Mouse (Mus musculus): ENCODE measurements around the gene Nhlrc2. TPM values are rescaled to one million over a fixed set of nuclear protein-coding genes. Genes with fewer than 3 reads are reported as not detected.

Nhlrc2 gene
- total and polyA plus RNA-seq, 3 experiments, result 9.9 to 18.3 (median 12.6) TPM

DNA sequence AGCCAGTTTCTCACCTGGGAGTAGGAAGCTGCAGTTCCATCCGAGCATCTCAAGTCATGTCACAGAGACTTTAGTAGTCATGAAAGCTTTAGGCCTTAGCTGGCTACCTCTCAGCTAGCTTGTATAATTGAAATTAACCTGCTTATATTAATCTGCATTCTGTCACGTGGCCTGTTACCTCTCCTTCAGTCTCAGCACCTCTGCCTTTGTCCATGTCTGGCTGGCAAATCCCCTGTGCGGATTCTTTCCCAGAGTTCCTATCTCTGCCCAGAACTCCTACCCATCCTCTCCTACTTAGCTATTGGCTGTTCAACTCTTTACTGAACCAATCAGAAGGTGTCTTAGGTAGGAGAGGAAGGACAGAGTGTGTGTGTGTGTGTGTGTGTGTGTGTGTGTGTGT, 36.2 kb downstream of the Nhlrc2 start:
- dilution Hi-C loops (cut with MboI; ENCODE audit: extremely low pct_ligation_motif_present, extremely low pct_unique_long_range_greater_than_20kb, low sequenced_read_pairs) (no loop called here), in situ Hi-C loops (cut with MboI; ENCODE audit: low pct_ligation_motif_present, low pct_unique_long_range_greater_than_20kb, low sequenced_read_pairs) (no loop called here)
- no peaks in the 10 kb centered on the region for H3K79me2 ChIP-seq (replicated peaks; ENCODE audit: control insufficient read depth, extremely low read depth, insufficient read depth, poor library complexity, severe bottlenecking)
- H3K36me3 ChIP-seq (replicated peaks in 1 of 2; ENCODE audit: control insufficient read depth in 1 of 2, insufficient read depth in 1 of 2, low read length in 1 of 2), result peaks cover 29 to 76% of the 10 kb centered on the region in 2 experiments
- no peak for DNase-seq (ENCODE audit: extremely low read depth)
- TF ChIP-seq ZC3H11A (IDR thresholded peaks at IDR 0.05; ENCODE audit: low read depth, low read length) (no peak), JUND (conservative IDR thresholded peaks at IDR 0.05; ENCODE audit: low read depth, low read length) (no peak), RCOR1 (conservative IDR thresholded peaks at IDR 0.05; ENCODE audit: low read depth, low read length) (no peak), MAZ (IDR thresholded peaks at IDR 0.05; ENCODE audit: low read depth, low read length) (no peak), USF1 (IDR thresholded peaks at IDR 0.05; ENCODE audit: low read depth, low read length) (no peak), EP300 (IDR thresholded peaks at IDR 0.05; ENCODE audit: low read length) (no peak), MAFK (IDR thresholded peaks at IDR 0.05; ENCODE audit: insufficient replicate concordance, low read length) (no peak), ZKSCAN1 (IDR thresholded peaks at IDR 0.05; ENCODE audit: borderline replicate concordance, low read depth, low read length) (no peak), UBTF (IDR thresholded peaks at IDR 0.05; ENCODE audit: low read depth, low read length) (no peak)
- H3K4me3 ChIP-seq (replicated peaks in 1 of 3; ENCODE audit: low read depth in 2 of 3, low read length in 2 of 3, poor library complexity in 1 of 3), result no peak overlapping the region
- no peaks in the 10 kb centered on the region for H3K9me3 ChIP-seq (replicated peaks; ENCODE audit: low read length)
- H3K27ac ChIP-seq (ENCODE audit: insufficient read depth, low read depth), result no peak overlapping the region
- H3K4me1 ChIP-seq (ENCODE audit: control insufficient read depth in 1 of 2, insufficient read depth in 2 of 2), result peaks cover 6 to 24% of the 10 kb centered on the region in 2 experiments
- no peak overlapping the region for H3K9ac ChIP-seq (ENCODE audit: insufficient read depth, low read depth)
- no peaks in the 10 kb centered on the region for H3K27me3 ChIP-seq (replicated peaks)
- H3K4me2 ChIP-seq (ENCODE audit: insufficient read depth, low read depth, poor library complexity, severe bottlenecking), result no peak overlapping the region

DNA sequence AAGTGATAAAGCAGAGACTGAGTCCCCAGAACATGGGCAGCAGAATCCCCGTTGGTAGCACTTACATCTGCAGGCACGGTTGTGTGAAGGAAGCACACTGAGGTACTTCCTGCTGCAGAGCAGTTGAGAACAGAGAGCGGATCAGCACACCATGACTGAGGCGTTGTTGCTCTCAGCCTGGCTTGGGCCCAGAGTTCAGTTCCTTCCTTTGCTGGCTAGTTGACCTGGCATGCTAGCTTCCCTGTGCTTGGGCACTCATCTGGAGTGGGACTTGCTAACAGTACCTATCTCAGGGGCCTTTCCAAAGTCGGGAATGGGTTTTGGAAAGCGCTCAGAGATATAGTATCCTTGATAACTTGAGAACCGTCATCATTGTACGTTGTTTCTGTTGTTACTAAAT, 38.3 kb downstream of the Nhlrc2 start:
- Histone ChIP-seq H3K79me2 (replicated peaks; ENCODE audit: control insufficient read depth, extremely low read depth, insufficient read depth, poor library complexity, severe bottlenecking) (no peaks in the 10 kb centered on the region), H3K27ac (ENCODE audit: insufficient read depth, low read depth) (no peak overlapping the region), H3K4me2 (ENCODE audit: insufficient read depth, low read depth, poor library complexity, severe bottlenecking) (no peak overlapping the region), H3K9ac (ENCODE audit: insufficient read depth, low read depth) (no peak overlapping the region), H3K27me3 (replicated peaks) (no peaks in the 10 kb centered on the region), H3K4me3 (replicated peaks in 1 of 3; ENCODE audit: low read depth in 2 of 3, low read length in 2 of 3, poor library complexity in 1 of 3) (no peak overlapping the region), H3K4me1 (ENCODE audit: control insufficient read depth in 1 of 2, insufficient read depth in 2 of 2) (peaks cover 6 to 38% of the 10 kb centered on the region in 2 experiments), H3K9me3 (replicated peaks; ENCODE audit: low read length) (no peaks in the 10 kb centered on the region), H3K36me3 (replicated peaks in 1 of 2; ENCODE audit: control insufficient read depth in 1 of 2, insufficient read depth in 1 of 2, low read length in 1 of 2) (peaks cover 43 to 86% of the 10 kb centered on the region in 2 experiments)
- DNase-seq (ENCODE audit: extremely low read depth), result no peak
- dilution Hi-C loops (cut with MboI; ENCODE audit: extremely low pct_ligation_motif_present, extremely low pct_unique_long_range_greater_than_20kb, low sequenced_read_pairs) (no loop called here), in situ Hi-C loops (cut with MboI; ENCODE audit: low pct_ligation_motif_present, low pct_unique_long_range_greater_than_20kb, low sequenced_read_pairs) (no loop called here)
- TF ChIP-seq EP300 (IDR thresholded peaks at IDR 0.05; ENCODE audit: low read length) (no peak), TCF12 (IDR thresholded peaks at IDR 0.05; ENCODE audit: low read depth, low read length) (no peak), MAFK (IDR thresholded peaks at IDR 0.05; ENCODE audit: insufficient replicate concordance, low read length) (no peak), E2F4 (IDR thresholded peaks at IDR 0.05; ENCODE audit: insufficient replicate concordance, low read depth, low read length) (no peak), ELF1 (IDR thresholded peaks at IDR 0.05; ENCODE audit: low read depth, low read length) (no peak), POLR2A (IDR thresholded peaks at IDR 0.05; ENCODE audit: low read depth, low read length) (no peak), BHLHE40 (IDR thresholded peaks at IDR 0.05; ENCODE audit: low read depth, low read length) (no peak), USF2 (conservative IDR thresholded peaks at IDR 0.05; ENCODE audit: low read depth, low read length) (no peak), NELFE (IDR thresholded peaks at IDR 0.05; ENCODE audit: low read depth, low read length) (no peak), SMC3 (IDR thresholded peaks at IDR 0.05; ENCODE audit: low read depth, low read length) (no peak), JUN (IDR thresholded peaks at IDR 0.05; ENCODE audit: insufficient read depth, low read depth, low read length) (no peak), SIN3A (IDR thresholded peaks at IDR 0.05; ENCODE audit: low read length) (no peak), MAZ (IDR thresholded peaks at IDR 0.05; ENCODE audit: low read depth, low read length) (no peak), JUND (conservative IDR thresholded peaks at IDR 0.05; ENCODE audit: low read depth, low read length) (no peak)
